Mouse (Mus musculus): ENCODE data around the gene Rab4a. TPM values are rescaled to one million over a fixed set of nuclear protein-coding genes. Genes with fewer than 3 reads are reported as not detected.

The Rab4a gene
- polyA plus RNA-seq, 1 experiment from 2014 or later, result 85.4 TPM

- no peaks in the 10 kb centered on the region for H3K4me1 ChIP-seq (ENCODE audit: control insufficient read depth, insufficient read depth, low read length)
- no peaks in the 10 kb centered on the region for H3K36me3 ChIP-seq (ENCODE audit: control insufficient read depth, insufficient read depth, low read length)
- no peaks in the 10 kb centered on the region for H3K9me3 ChIP-seq (ENCODE audit: control insufficient read depth, low read length)
- 63% methylated on average over 10 of the region's 10 CpGs for WGBS
- no peak overlapping the region for H3K9ac ChIP-seq (replicated peaks; ENCODE audit: low read depth, low read length)
- H3K4me2 ChIP-seq (ENCODE audit: low read depth, low read length), result no peak overlapping the region
- H3K4me3 ChIP-seq (ENCODE audit: low read depth, low read length), result no peak overlapping the region
- H3K27me3 ChIP-seq (ENCODE audit: control insufficient read depth, insufficient read depth, low read length), result no peaks in the 10 kb centered on the region
- H3K27ac ChIP-seq (ENCODE audit: low read depth, low read length), result no peak overlapping the region
- no peak for ATAC-seq (ENCODE audit: low read depth)
Measured at GRCm38 (mm10) chr8:123880271-123880670, 74.5 kb downstream of the Rab4a start.

DNA sequence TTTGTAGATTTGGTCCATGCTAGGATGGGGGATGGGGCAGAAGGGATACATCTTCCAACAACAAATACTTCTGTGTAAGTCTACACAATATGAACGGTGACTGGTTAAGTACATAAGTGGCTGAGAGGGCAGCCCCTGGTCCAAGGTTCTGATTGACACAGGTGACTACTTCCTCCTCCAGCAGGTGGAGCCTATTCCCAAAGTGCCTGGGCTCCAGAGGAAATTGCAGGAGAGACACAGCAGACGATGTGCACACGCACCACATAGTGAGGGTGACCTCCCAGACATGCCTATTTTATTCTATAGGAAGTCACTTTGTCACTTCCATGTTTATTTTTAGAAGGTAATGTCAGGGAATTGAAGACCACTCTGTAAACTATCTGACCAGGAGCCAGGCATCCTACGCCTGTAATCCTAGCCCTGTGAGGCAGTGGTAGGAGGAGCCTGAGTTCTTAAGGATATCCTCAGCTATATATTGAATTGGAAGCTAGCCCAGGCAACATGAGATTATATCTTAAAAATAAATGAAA is 75.1 kb downstream of the Rab4a start:
- no peaks in the 10 kb centered on the region for H3K36me3 ChIP-seq (ENCODE audit: control insufficient read depth, insufficient read depth, low read length)
- H3K9ac ChIP-seq (replicated peaks; ENCODE audit: low read depth, low read length), result no peak overlapping the region
- ATAC-seq (ENCODE audit: low read depth), result no peak
- H3K9me3 ChIP-seq (ENCODE audit: control insufficient read depth, low read length), result no peaks in the 10 kb centered on the region
- no peaks in the 10 kb centered on the region for H3K27me3 ChIP-seq (ENCODE audit: control insufficient read depth, insufficient read depth, low read length)
- H3K4me1 ChIP-seq (ENCODE audit: control insufficient read depth, insufficient read depth, low read length), result no peaks in the 10 kb centered on the region
- WGBS, result 62% methylated on average over 4 of the region's 4 CpGs
- no peak overlapping the region for H3K4me2 ChIP-seq (ENCODE audit: low read depth, low read length)
- H3K27ac ChIP-seq (ENCODE audit: low read depth, low read length), result no peak overlapping the region
- no peak overlapping the region for H3K4me3 ChIP-seq (ENCODE audit: low read depth, low read length)

- Histone ChIP-seq H3K9me3 (ENCODE audit: control insufficient read depth, low read length) (no peaks in the 10 kb centered on the region), H3K27ac (ENCODE audit: low read depth, low read length) (no peak overlapping the region), H3K4me2 (ENCODE audit: low read depth, low read length) (no peak overlapping the region), H3K4me1 (ENCODE audit: control insufficient read depth, insufficient read depth, low read length) (no peaks in the 10 kb centered on the region), H3K4me3 (ENCODE audit: low read depth, low read length) (no peak overlapping the region), H3K36me3 (ENCODE audit: control insufficient read depth, insufficient read depth, low read length) (no peaks in the 10 kb centered on the region), H3K27me3 (ENCODE audit: control insufficient read depth, insufficient read depth, low read length) (no peaks in the 10 kb centered on the region), H3K9ac (replicated peaks; ENCODE audit: low read depth, low read length) (no peak overlapping the region)
- ATAC-seq (ENCODE audit: low read depth), result no peak
- WGBS, result 69% methylated on average over 2 of the region's 2 CpGs
Measured at GRCm38 (mm10) chr8:123882412-123882811, 76.6 kb downstream of the Rab4a start.

DNA sequence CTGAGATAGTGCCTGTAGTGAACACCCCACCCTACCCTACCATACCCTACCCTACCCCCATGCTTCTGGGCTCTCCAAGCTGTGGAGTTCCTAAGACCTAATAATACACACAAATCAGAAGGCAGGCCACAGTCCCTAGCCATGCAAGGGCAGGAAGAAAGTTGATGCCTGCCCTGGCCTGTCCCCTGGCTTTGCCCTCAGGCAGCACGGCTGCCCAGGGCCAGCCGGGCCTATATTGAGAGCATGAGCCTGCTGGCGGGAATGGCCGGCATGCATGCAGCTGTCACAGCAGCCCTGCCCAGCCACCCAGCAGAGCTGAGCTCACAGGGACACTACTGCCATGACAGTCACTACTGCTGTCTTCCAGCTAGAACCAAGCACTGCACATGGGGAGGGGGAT is 77.3 kb downstream of the Rab4a start:
- H3K4me2 ChIP-seq (ENCODE audit: low read depth, low read length), result no peak overlapping the region
- 68% methylated on average over 4 of the region's 4 CpGs for WGBS
- no peak for ATAC-seq (ENCODE audit: low read depth)

More for the DNA sequence above, 77.3 kb downstream of the Rab4a start:
- H3K27me3 ChIP-seq (ENCODE audit: control insufficient read depth, insufficient read depth, low read length), result no peaks in the 10 kb centered on the region
- H3K4me3 ChIP-seq (ENCODE audit: low read depth, low read length), result no peak overlapping the region
- H3K9me3 ChIP-seq (ENCODE audit: control insufficient read depth, low read length), result no peaks in the 10 kb centered on the region
- no peaks in the 10 kb centered on the region for H3K4me1 ChIP-seq (ENCODE audit: control insufficient read depth, insufficient read depth, low read length)
- no peaks in the 10 kb centered on the region for H3K36me3 ChIP-seq (ENCODE audit: control insufficient read depth, insufficient read depth, low read length)
- H3K27ac ChIP-seq (ENCODE audit: low read depth, low read length), result no peak overlapping the region
- no peak overlapping the region for H3K9ac ChIP-seq (replicated peaks; ENCODE audit: low read depth, low read length)

Other genes with a start within 250 kb of the Rab4a start
- 13.9 and 18.9 TPM in 2 replicates for gene Rhou, start 152.1 kb upstream of the Rab4a start, polyA plus RNA-seq (2014; fragmentation: Nextera tagmentation; extraction: Ambion mirVana)
- gene Ccsap, start 54.2 kb downstream of the Rab4a start, polyA plus RNA-seq (2014; fragmentation: Nextera tagmentation; extraction: Ambion mirVana), result 4.3 and 5.4 TPM in 2 replicates
- gene Acta1, start 88.8 kb downstream of the Rab4a start, polyA plus RNA-seq (2014; fragmentation: Nextera tagmentation; extraction: Ambion mirVana), result 9.0 and 22.7 TPM in 2 replicates
- 24.0 and 28.0 TPM in 2 replicates for gene Nup133, start 143.3 kb downstream of the Rab4a start, polyA plus RNA-seq (2014; fragmentation: Nextera tagmentation; extraction: Ambion mirVana)
- 18.9 and 20.9 TPM in 2 replicates for gene Abcb10, start 177.1 kb downstream of the Rab4a start, polyA plus RNA-seq (2014; fragmentation: Nextera tagmentation; extraction: Ambion mirVana)
- gene Taf5l, start 215.4 kb downstream of the Rab4a start, polyA plus RNA-seq (2014; fragmentation: Nextera tagmentation; extraction: Ambion mirVana), result 22.4 and 28.3 TPM in 2 replicates
- gene Urb2, start 215.5 kb downstream of the Rab4a start, polyA plus RNA-seq (2014; fragmentation: Nextera tagmentation; extraction: Ambion mirVana), result 6.3 and 6.7 TPM in 2 replicates